Mouse (Mus musculus) left cerebral cortex, postnatal 4 days (tissue): ENCODE data around the gene Atp6v1e2. TPM values are rescaled to one million over a fixed set of nuclear protein-coding genes. Genes with fewer than 3 reads are reported as not detected.

Source experiments
- DNase-seq: peaks from one replicate; pipeline ENCODE4 v3.0.0-alpha.2; 2022
- intact Hi-C: fragments of 180-260 bp; cut with DNase I; formaldehyde crosslinking; loops from one replicate; pipeline ENCODE4 v1.15.1; 2025
- total RNA-seq, 2 experiments: library from RNA; stranded (reverse); gene quantifications; 2 replicates each; pipeline ENCODE4 v1.2.3; 2021

Gene Atp6v1e2
- not detected for total RNA-seq

DNA sequence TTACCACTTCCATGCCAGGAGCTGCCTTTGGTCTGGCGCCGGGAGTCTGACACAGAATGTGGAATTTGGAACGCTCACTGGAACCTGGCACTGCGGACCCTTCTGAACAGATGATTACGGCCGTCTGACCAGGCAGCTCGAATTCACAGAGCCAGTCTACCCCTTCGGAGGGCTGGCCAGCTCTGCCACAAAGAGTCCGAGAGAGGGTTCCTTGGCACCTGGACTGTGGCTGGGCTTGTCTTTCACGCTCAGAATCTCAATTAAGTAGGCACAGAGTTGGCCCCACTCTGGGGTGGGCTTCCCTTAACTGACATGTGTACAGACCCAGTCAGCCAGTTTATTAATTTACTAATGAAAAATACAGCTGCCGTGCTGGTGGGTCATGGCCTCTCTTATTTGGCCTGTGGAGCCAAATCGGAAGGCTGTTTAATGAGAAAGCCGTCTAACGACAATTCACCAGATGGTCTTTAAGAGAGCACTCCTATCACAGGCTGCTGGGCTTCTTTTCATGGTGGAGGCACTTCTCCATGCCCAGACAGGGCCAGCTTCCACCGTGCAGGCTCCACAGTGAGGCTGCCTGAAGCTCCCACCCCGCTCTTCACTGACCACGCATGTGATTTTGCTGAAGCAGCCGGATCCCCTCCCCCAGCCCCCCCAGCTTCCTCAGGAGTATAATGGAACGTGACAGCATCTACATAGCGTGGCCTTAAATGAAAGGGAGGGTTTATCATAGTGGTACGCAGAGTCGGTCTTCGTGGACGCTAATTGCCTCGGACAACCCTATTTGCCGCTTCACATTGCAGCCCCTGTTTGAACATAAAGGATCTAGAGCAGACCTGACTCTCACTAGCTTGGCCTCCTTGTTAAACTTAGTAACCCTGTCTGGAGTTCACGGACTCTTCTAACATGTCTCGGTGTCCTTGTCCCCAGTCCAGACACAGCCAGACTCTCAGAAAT, at the start of gene Atp6v1e2:
Gene Atp6v1e2 (minus strand): TSS at position 58 of the 957 bp plus-strand sequence.
- DNase-seq = peak; percentile 89
- intact Hi-C loops = no loop called here

- no peak for DNase-seq
- intact Hi-C loops = no loop called here
Observed at GRCm38 (mm10) chr17:86997323-86997722, 49.6 kb upstream of the Atp6v1e2 start.

- intact Hi-C loops = no loop called here
- no peak for DNase-seq
Observed at GRCm38 (mm10) chr17:86991306-86991705, 43.6 kb upstream of the Atp6v1e2 start.

DNA sequence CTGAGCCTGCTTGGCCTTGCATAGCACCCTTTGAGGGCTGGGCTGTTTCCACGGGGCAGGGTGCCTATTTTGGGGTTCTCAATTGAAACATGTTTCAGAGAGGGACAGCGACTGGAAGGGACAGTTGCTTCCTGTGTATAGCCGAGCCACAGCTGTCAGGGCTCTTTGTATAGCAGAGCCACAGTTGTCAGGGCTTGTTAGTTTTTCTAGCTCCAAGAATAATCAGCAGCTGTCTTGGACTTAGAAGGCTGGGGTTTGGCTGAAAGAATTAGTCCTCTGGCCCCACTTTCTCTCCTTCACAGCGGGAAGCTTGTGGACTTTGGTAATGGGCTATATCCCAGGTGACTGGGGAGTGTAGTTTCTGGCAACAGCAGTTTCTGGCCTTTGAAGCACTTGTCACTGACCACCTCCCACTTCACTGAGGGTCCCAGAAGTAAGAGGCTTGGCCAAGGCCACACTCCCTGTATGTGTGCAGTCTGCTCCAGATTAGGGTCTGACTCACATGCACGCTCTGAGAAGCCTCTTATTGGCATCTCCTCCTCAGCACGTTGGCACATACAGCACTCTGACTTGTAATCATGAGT, 41.0 kb upstream of the Atp6v1e2 start:
- peak; percentile 51 for DNase-seq
- intact Hi-C loops = no loop called here

- intact Hi-C loops = no loop called here
- DNase-seq = no peak
Observed at GRCm38 (mm10) chr17:86988161-86988560, 40.5 kb upstream of the Atp6v1e2 start.

DNA sequence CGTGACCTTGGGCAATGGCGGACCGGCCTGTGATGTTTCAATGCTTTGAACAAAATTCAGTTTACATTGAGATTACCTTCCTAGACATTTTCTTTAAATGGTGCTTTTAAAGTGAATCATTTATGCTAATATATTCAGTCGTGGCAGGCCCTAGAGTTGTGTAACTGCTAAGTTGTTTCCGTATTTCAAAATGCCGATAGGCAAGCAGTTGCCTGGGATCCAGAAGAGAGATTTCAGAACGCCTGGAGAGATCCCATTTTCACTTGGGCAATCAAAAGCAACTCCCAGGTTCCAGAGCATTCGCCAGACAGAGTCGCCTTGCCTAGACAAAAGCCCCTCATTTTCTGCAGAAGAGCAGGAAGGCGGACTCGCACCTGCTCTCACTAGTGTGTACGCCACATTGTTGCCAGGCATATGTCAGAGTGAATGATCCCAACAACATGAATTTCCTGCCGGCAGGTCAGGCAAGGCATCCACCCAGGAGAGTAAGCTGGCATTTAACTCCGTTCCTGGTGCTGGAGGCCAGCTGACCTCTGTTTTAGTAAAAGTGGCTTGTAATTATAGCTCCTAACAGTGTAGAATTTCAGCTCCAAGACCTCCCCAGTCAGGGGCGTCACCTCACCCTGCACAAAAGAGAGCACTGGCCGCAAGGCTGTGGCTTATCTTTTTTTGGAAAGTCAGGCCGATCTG, 38.9 kb upstream of the Atp6v1e2 start:
- intact Hi-C loops = no loop called here
- DNase-seq = peak; percentile 20

DNA sequence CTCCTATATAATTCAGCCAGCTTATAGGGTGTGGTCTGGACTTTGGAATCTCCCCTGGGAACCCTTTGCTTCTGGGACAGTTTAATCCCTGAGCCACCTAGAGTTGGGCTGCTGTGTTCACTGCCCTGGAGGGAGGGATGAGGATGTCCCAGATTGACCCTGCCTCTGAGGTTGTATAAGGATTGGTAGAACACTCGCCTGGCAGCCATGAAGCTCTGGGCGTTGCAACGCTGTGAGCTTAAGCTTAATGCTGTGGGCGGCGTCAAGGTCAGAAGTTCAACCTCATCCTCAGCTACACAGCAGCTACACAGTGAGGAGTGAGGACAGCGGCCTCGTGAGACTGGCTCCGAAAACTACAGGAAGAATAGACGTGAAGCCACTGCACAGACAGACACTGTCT, 34.8 kb upstream of the Atp6v1e2 start:
- DNase-seq = no peak
- intact Hi-C loops = no loop called here

- DNase-seq = no peak
- intact Hi-C loops = no loop called here
Observed at GRCm38 (mm10) chr17:86981701-86982100, 34.0 kb upstream of the Atp6v1e2 start.

DNA sequence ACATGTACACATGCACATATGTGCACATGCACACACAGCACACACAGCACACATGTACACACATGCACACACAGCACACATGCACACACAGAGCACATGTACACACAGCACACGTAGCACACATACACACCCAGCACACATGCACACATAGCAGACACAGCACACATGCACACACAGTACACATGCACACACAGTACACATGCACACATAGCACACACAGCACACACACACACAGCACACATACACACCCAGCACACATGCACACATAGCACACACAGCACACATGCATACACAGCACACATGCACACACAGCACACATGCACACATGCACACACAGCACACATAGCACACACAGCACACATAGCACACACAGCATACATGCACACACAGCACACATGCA, 33.5 kb upstream of the Atp6v1e2 start:
- DNase-seq = no peak
- intact Hi-C loops = no loop called here

DNA sequence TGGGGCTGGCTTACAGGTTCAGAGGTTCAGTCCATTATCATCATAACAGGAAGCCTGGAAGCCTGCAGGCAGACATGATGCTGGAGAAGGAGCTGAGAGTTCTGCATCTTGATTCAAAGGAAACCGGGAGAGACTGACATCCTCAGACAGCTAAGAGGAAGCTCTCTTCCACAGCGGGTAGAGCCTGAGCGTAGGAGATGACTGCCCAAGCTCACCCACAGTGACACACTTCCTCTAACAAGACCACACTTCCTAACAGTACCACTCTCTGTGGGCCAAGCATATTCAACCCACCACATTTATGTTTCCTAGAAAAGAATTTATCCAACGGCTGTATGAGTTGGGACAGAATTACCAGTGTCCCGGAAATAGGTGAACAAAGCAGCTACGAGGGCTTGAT, 30.8 kb upstream of the Atp6v1e2 start:
- intact Hi-C loops = no loop called here

DNA sequence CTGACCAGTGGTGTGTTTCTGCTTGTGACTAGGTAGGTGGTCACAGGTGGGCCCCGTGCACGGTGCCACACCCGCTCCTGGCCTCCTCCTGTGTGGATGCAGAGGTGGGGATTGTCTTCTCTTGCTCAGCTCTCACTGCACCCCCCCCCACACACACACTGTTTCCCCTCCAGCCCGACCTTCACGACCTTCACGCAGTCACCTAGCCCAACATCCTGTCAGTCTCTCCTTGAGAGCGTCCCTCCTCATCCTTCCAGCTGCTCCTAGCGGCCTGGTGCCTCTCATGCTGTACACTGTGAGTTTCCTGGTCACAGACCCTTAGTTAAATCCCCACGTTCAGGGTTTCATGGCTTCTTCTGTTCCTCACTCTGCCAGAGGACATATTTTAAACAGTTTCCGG, 28.7 kb upstream of the Atp6v1e2 start:
- intact Hi-C loops = no loop called here
- no peak for DNase-seq

More for the DNA sequence above, 30.8 kb upstream of the Atp6v1e2 start:
- no peak for DNase-seq

DNA sequence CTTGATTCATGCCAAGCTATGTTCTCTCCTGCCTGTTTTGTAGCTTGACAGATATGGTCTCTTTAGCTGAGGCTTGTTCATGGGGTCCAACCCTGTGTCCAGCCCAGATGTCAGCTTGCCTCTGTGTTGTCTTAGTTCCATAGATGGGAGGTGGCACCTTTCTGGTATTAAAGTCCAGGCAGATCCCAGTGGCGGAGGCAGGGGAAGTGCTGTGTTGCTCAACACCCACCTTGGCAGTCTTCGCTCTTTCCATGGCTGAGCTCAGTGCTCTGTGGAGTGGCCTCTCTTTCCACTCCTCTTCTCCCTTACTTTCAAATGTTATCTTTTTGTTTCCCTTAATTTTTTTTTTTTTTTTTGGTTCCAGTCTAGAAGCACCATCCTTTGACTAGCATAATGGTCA, 25.4 kb upstream of the Atp6v1e2 start:
- intact Hi-C loops = no loop called here
- no peak for DNase-seq

DNA sequence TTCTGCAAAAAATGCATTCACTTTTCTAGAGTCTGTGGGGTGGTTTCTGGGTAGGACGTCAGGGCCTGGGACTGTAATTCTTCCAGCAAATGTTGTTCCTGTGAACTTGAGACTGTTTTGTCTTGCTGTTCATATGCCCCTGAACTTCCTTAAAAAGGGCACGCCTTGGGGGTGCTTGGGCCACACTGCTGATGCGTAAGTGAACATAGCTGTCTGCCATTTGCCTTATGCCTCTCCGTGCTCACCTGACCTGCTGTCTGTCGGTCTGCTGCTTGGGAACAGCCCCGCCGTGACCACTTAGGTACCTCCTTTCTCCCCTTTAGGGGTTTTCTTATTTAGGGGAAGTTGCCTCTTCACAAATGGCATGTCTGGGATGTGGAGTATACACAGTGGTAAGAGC, 24.2 kb upstream of the Atp6v1e2 start:
- intact Hi-C loops = no loop called here
- no peak for DNase-seq

DNA sequence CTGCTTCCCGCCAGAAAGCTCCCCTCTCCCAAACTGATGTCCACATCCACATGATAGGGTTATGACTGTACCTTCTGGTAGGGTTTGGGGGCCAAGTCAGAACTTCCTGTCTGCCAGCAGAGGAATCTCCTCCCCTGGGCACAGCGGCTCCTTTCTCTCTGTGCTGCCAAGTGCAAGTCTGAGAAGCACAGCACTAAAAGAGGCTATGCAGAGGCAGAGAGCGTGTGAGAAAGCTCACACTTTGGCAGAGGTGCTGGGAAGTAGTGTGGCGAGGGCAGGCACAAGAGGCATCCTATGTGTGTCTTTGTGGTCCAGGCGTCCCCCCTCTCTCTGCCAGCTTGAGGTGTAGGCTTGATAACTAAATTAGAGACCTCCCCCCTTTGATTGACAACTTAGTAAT, 23.3 kb upstream of the Atp6v1e2 start:
- intact Hi-C loops = no loop called here
- DNase-seq = no peak

DNA sequence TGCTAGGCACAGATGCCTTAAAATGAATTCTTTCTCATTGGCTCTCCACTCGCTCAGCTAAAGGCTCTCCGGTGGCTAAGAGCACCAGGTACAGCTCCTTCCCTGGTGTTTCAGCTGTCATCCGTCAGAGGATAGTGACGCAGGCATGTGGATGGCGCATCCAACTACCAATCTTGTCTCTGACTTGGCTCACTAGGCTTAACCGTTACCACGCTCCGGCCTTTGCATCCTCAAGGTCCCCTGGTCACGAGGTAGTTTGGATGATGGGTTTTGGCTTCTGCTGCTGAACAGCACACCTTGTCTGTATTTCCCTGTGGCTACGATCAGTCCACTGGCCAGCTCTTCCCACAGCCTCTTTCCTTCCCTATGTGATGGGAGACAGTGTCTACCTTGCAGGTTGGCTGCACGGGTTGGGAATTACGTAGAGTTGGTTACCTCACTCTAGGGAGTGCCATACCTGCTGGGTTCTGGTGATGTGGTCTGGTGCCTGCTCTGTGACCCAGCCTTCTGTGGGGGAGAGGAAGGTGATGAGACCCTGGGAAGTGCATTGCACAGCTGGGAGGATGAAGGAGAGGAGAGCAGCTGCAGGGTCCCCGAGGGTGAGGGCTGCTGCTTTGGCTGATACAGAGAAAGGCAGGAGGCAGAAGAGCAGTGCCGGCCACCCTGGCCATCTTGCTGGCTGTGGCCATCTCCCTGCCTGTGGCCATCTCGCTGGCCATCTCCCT, 22.5 kb upstream of the Atp6v1e2 start:
- no peak for DNase-seq
- intact Hi-C loops = no loop called here

DNA sequence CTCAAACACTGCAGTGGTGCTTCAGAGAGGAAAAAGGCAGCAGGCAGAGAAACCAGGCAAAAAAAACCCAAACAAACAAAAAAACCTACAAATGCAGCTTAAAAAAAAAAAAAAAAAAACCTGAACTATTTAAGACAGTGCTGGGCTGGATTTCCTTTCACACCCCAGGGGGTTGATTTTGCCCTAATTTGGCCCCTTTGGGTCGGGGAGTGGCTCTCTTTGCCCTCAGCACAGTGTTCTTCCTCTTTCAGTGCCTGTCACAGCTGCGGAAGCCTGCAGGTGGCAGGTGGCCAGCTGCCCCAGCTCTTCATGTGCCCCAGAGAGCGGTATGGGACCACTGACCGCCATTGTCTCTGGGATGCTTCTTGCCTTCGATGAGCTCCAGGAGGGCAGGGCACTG, 21.9 kb upstream of the Atp6v1e2 start:
- peak; percentile 15 for DNase-seq
- intact Hi-C loops = loop anchor here (10.0 kb wide), 1 partner anchor 75 kb away; no protein-coding TSS in a partner anchor

DNA sequence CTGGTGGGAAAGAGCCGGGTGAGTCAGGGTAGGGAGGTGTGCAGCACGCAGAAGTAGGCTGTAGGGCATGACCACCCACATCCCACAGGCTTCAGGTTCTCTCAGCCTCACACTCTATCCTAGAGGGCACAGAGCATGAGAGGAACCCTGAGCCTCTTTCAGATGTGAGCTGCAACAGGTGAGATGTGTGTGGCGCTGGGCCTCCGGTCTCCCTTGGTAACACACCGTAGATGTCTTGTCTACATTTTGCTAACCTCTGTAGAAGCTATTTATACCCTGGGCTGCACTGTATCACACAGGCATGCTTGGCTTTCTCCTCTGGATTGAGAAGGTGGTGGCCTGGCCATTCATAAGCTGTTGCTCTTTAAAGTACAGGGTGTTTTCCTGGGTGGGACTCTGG, 20.9 kb upstream of the Atp6v1e2 start:
- DNase-seq = no peak
- intact Hi-C loops = loop anchor here (10.0 kb wide), 1 partner anchor 76 kb away; no protein-coding TSS in a partner anchor

DNA sequence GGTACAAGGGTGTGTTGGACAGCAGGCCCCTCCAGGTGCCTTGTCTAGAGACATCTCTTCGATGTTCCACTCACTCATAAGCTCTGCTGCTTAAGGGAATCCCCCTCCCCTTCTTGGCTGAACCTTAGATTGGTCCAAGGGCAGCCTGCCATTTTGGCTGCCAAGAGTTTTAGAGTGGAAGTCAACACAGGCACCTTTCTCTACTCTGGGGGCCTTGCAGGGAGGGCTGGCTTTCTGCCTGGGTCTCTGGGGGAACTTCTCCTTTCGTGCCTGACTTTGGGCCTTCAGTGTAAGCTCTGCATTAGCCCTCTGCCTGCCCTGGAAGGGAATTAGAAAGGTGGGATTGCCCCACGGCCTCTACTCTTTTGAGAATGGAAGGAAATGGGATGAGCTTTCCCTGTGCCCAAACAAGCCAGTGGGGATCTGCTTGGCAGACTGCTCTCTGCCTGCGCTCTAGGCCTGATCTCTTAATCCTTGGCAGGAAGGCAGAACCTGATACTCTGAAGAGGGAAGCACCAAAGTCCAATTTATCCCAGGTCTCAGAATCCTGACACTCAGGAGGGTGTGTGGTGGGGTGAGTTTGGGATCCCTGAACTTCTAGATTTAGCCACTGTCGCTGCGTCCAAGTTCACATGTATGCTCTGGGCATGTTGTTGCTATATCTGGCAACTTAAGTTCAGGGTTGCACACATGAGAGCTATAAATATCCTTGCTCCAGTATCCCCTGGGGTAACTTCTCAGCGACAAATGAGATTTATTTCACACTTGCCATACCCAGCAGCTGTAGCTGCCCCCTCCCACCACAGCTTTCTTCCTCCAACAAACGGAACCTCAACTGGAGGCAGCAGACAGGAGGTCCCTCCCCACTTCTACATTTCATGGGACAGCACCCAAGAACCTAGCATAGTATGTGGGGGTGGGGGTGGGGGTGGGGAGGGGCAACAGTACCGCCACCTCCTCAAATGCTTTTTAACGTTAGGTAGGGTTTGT, 20.1 kb upstream of the Atp6v1e2 start:
- peak; percentile 46 for DNase-seq
- intact Hi-C loops = loop anchor here (10.0 kb wide), 1 partner anchor 77 kb away; no protein-coding TSS in a partner anchor

DNA sequence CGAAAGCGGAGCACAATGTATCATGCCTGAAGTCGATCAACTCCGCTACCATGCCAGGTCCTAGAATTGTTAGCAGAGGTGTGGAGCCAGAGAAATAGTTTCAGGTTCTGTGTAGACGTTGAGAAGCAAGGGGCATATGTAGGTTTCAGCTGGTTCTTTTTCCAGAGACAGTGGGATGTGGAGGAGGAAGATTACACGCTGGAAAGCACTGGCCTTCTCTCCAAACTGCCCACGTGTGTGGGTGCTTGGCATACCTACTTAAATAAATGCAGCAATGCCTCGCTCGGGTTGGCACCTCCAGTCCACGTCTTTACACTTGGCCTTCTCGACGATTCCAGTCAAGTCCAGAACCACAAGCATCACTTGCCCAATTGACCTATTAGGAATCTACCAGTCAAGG, 19.4 kb upstream of the Atp6v1e2 start:
- intact Hi-C loops = loop anchor here (10.0 kb wide), 1 partner anchor 78 kb away; no protein-coding TSS in a partner anchor
- no peak for DNase-seq
